Mouse (Mus musculus) intestine, postnatal 0 days (tissue): ENCODE data around the gene Rap1gds1. TPM values are rescaled to one million over a fixed set of nuclear protein-coding genes. Genes with fewer than 3 reads are reported as not detected.
A peak's percentile ranks its signal among the peaks of the same experiment; 100 is the strongest.

Source experiments
- ATAC-seq: fragments of 200-750 bp; cut with Nextera tagmentation; 2 replicates; pipeline ENCODE4 v1.8.0; 2017; ENCODE audit warnings: mild to moderate bottlenecking, moderate TSS enrichment, moderate library complexity
- H3K27ac ChIP-seq: fragments of 300-500 bp; sonication (generic); 2 replicates; pipeline ENCODE4 v1.5.1; 2014; ENCODE audit warnings: mild to moderate bottlenecking, low read depth, low read length, moderate library complexity
- H3K27me3 ChIP-seq: fragments of 300-500 bp; sonication (generic); replicated peaks from 2 replicates; pipeline ENCODE4 v1.6.1; 2014; ENCODE audit warnings: low read length, mixed read lengths; ENCODE audit not compliant: control insufficient read depth, insufficient read depth
- H3K36me3 ChIP-seq: fragments of 300-500 bp; sonication (generic); 2 replicates; pipeline ENCODE4 v1.6.1; 2014; ENCODE audit warnings: mild to moderate bottlenecking, moderate library complexity; ENCODE audit not compliant: control insufficient read depth, insufficient read depth
- H3K4me1 ChIP-seq: fragments of 300-500 bp; sonication (generic); replicated peaks from 2 replicates; pipeline ENCODE4 v1.6.1; 2014; ENCODE audit warnings: antibody characterized with exemption, low read length, mixed read lengths; ENCODE audit not compliant: control insufficient read depth, insufficient read depth
- H3K4me2 ChIP-seq: fragments of 300-500 bp; sonication (generic); replicated peaks from 2 replicates; pipeline ENCODE4 v1.6.1; 2014; ENCODE audit warnings: low read depth, mild to moderate bottlenecking, moderate library complexity
- H3K4me3 ChIP-seq: fragments of 300-500 bp; sonication (generic); 2 replicates; pipeline ENCODE4 v1.5.1; 2014; ENCODE audit warnings: low read depth, low read length
- H3K9ac ChIP-seq: fragments of 300-500 bp; sonication (generic); 2 replicates; pipeline ENCODE4 v1.6.1; 2014; ENCODE audit warnings: mild to moderate bottlenecking, low read depth, low read length
- H3K9me3 ChIP-seq: fragments of 300-500 bp; sonication (generic); 2 replicates; pipeline ENCODE4 v1.6.1; 2016; ENCODE audit warnings: mixed run types; ENCODE audit not compliant: control insufficient read depth
- CTCF ChIP-seq: sonication (generic); IDR thresholded peaks from 2 replicates; pipeline ENCODE4 v1.5.1; 2016; ENCODE audit warnings: low read depth, mild to moderate bottlenecking, control low read depth, antibody characterized with exemption, moderate library complexity
- WGBS: fragments of 180-500 bp; shearing (Covaris S2); extraction: QIAGEN DNeasy Blood & Tissue Kit; methylation state at CpG from one replicate; pipeline ENCODE4 v1.1.7; 2014; 5-methylcytosine and 5-hydroxymethylcytosine counted together
- polyA plus RNA-seq: library from polyadenylated mRNA; unstranded; fragments of >200 nt; fragmentation: Nextera tagmentation; extraction: Ambion mirVana; gene quantifications from 2 replicates; pipeline ENCODE4 v1.2.1, GENCODE M21; 2015

Gene Rap1gds1
- polyA plus RNA-seq, 1 experiment from 2014 or later: 17.9 TPM

GRCm38 (mm10) chr3:138982249-138982648, 92.8 kb downstream of the Rap1gds1 start:
- no peaks in the 10 kb centered on the region; the same call in 1 of the 2 replicates for H3K36me3 ChIP-seq
- H3K4me2 ChIP-seq: no peak overlapping the region
- no peak overlapping the region for H3K27ac ChIP-seq
- TF ChIP-seq CTCF: no peak
- H3K4me3 ChIP-seq: no peak overlapping the region
- no peaks in the 10 kb centered on the region for H3K4me1 ChIP-seq
- H3K9ac ChIP-seq: no peak overlapping the region
- H3K9me3 ChIP-seq: no peaks in the 10 kb centered on the region
- no peak for ATAC-seq
- no peaks in the 10 kb centered on the region for H3K27me3 ChIP-seq
- WGBS: 91% methylated on average over 6 of the region's 6 CpGs

- no peaks in the 10 kb centered on the region for H3K4me1 ChIP-seq
- H3K4me2 ChIP-seq: no peak overlapping the region
- no peak overlapping the region for H3K4me3 ChIP-seq
- WGBS: 95% methylated on average over 1 of the region's 1 CpGs
- H3K9me3 ChIP-seq: no peaks in the 10 kb centered on the region
- H3K27me3 ChIP-seq: no peaks in the 10 kb centered on the region
- peak; percentile 19; the same call in 1 of the 2 replicates for TF ChIP-seq CTCF
- no peak for ATAC-seq
- no peak overlapping the region for H3K27ac ChIP-seq
- peaks cover 7% of the 10 kb centered on the region; the same call in 1 of the 2 replicates for H3K36me3 ChIP-seq
- no peak overlapping the region for H3K9ac ChIP-seq
Measured at GRCm38 (mm10) chr3:138977413-138977812, 97.6 kb downstream of the Rap1gds1 start.

GRCm38 (mm10) chr3:138967627-138968026, 107.4 kb downstream of the Rap1gds1 start:
- WGBS: 97% methylated on average over 9 of the region's 9 CpGs

GRCm38 (mm10) chr3:138958527-138958926, 116.5 kb downstream of the Rap1gds1 start:
- no peak for ATAC-seq
- Histone ChIP-seq H3K27ac (no peak overlapping the region), H3K4me2 (no peak overlapping the region), H3K4me1 (no peaks in the 10 kb centered on the region), H3K27me3 (no peaks in the 10 kb centered on the region), H3K4me3 (no peak overlapping the region), H3K36me3 (peaks cover 39% of the 10 kb centered on the region), H3K9me3 (no peaks in the 10 kb centered on the region), H3K9ac (no peak overlapping the region)
- 93% methylated on average over 8 of the region's 8 CpGs for WGBS
- no peak for TF ChIP-seq CTCF

More at GRCm38 (mm10) chr3:138967627-138968026, 107.4 kb downstream of the Rap1gds1 start:
- no peak overlapping the region for H3K4me3 ChIP-seq
- H3K4me1 ChIP-seq: no peaks in the 10 kb centered on the region
- no peaks in the 10 kb centered on the region for H3K27me3 ChIP-seq
- no peaks in the 10 kb centered on the region for H3K9me3 ChIP-seq
- no peak overlapping the region for H3K27ac ChIP-seq
- TF ChIP-seq CTCF: no peak
- no peak for ATAC-seq
- no peak overlapping the region for H3K9ac ChIP-seq
- H3K4me2 ChIP-seq: no peak overlapping the region
- H3K36me3 ChIP-seq: 0 out of 2 replicates have a peak, but pooled peaks cover 6% of the 10 kb centered on the region

- H3K4me1 ChIP-seq: no peaks in the 10 kb centered on the region
- no peak overlapping the region for H3K4me2 ChIP-seq
- no peak overlapping the region for H3K4me3 ChIP-seq
- H3K27me3 ChIP-seq: no peaks in the 10 kb centered on the region
- no peak overlapping the region for H3K27ac ChIP-seq
- H3K36me3 ChIP-seq: peaks cover 39% of the 10 kb centered on the region
- no peaks in the 10 kb centered on the region for H3K9me3 ChIP-seq
- H3K9ac ChIP-seq: no peak overlapping the region
- WGBS: 97% methylated on average over 7 of the region's 7 CpGs
- ATAC-seq: no peak
- TF ChIP-seq CTCF: no peak
Measured at GRCm38 (mm10) chr3:138955220-138955619, 119.8 kb downstream of the Rap1gds1 start.

- Histone ChIP-seq H3K27me3 (no peaks in the 10 kb centered on the region), H3K4me1 (no peaks in the 10 kb centered on the region), H3K36me3 (peaks cover 31% of the 10 kb centered on the region), H3K9ac (no peak overlapping the region), H3K9me3 (no peaks in the 10 kb centered on the region), H3K27ac (no peak overlapping the region), H3K4me3 (no peak overlapping the region), H3K4me2 (no peak overlapping the region)
- ATAC-seq: no peak
- no peak for TF ChIP-seq CTCF
- WGBS: 95% methylated on average over 9 of the region's 9 CpGs
Measured at GRCm38 (mm10) chr3:138949081-138949480, 125.9 kb downstream of the Rap1gds1 start.

- H3K9me3 ChIP-seq: no peaks in the 10 kb centered on the region
- WGBS: 89% methylated on average over 3 of the region's 3 CpGs
- H3K27me3 ChIP-seq: no peaks in the 10 kb centered on the region
- H3K27ac ChIP-seq: no peak overlapping the region
- no peak for ATAC-seq
- H3K4me3 ChIP-seq: no peak overlapping the region
- no peak overlapping the region for H3K4me2 ChIP-seq
- no peaks in the 10 kb centered on the region for H3K4me1 ChIP-seq
- H3K9ac ChIP-seq: no peak overlapping the region
- H3K36me3 ChIP-seq: peaks cover 26% of the 10 kb centered on the region
- no peak for TF ChIP-seq CTCF
Measured at GRCm38 (mm10) chr3:138945516-138945915, 129.5 kb downstream of the Rap1gds1 start.
